Comparison of ENCODE assay signal across 9 mouse cellular contexts in genomic region chr7:66933251-66933650, GRCm38 (mm10).
DNase-seq lines count a peak whose midpoint lies in the region; ATAC-seq lines count a peak whose summit lies in the region.
"Had no signal": no experiment of that assay in that cellular context is flagged by ENCODE, and none has a peak within 500 bp of the region (broad histone marks: within the 10 kb centered on the region; RNA-seq: fewer than 3 reads in every experiment).

No protein-coding gene starts in this region.

- H3K9ac ChIP-seq in limb, embryonic 12.5 days (replicated peaks) = no peak overlapping the region
- H3K9ac ChIP-seq in kidney, embryonic 16.5 days (replicated peaks; ENCODE audit: low read length) = no peak overlapping the region
- H3K9ac ChIP-seq in hindbrain, embryonic 13.5 days = no peak overlapping the region

- H3K27ac ChIP-seq in limb, embryonic 12.5 days = peak overlapping the region; percentile 46; the same call in 1 of the 2 replicates
- H3K27ac ChIP-seq in limb, embryonic 10.5 days = no peak overlapping the region
- peak overlapping the region; percentile 53; the same call in 1 of the 2 replicates for H3K27ac ChIP-seq in heart, embryonic 10.5 days
- H3K27ac ChIP-seq in kidney, embryonic 16.5 days (ENCODE audit: low read length) = peak overlapping the region; percentile 16; the same call in 1 of the 2 replicates
- H3K27ac ChIP-seq in hindbrain, embryonic 13.5 days = no peak overlapping the region

- ATAC-seq in limb, embryonic 12.5 days (ENCODE audit: insufficient number of reproducible peaks, insufficient read depth, low FRiP score, low TSS enrichment, low read depth) = no peak
- peak; percentile 72 for ATAC-seq in kidney, embryonic 16.5 days (ENCODE audit: low FRiP score, low TSS enrichment)
- ATAC-seq in hindbrain, embryonic 13.5 days (ENCODE audit: low FRiP score) = no peak

- no peak overlapping the region for H3K4me2 ChIP-seq in limb, embryonic 12.5 days
- no peak overlapping the region for H3K4me2 ChIP-seq in kidney, embryonic 16.5 days (replicated peaks; ENCODE audit: low read depth, low read length)
- H3K4me2 ChIP-seq in hindbrain, embryonic 13.5 days = no peak overlapping the region
- H3K4me2 ChIP-seq: midbrain, embryonic 11.5 days had no signal

- 68% methylated on average over 4 of the region's 4 CpGs for WGBS in limb, embryonic 12.5 days
- WGBS in limb, embryonic 10.5 days = 74% methylated on average over 4 of the region's 4 CpGs
- 27% methylated on average over 4 of the region's 4 CpGs for WGBS in heart, embryonic 10.5 days
- 33% methylated on average over 4 of the region's 4 CpGs for WGBS in kidney, embryonic 16.5 days
- WGBS in hindbrain, embryonic 13.5 days = 58% methylated on average over 4 of the region's 4 CpGs

- DNase-seq in limb, embryonic 10.5 days (ENCODE audit: low spot score) = no peak
- no peak for DNase-seq in heart, embryonic 10.5 days (ENCODE audit: low spot score)
- DNase-seq in lung, postnatal 25 days (ENCODE audit: low spot score) = peak; percentile 73
- DNase-seq in frontal cortex, postnatal 25 days (ENCODE audit: low spot score in 2 of 2) = no peak
- no peak for DNase-seq in ovary, postnatal 36 days (ENCODE audit: low spot score)

- H3K9me3 ChIP-seq in limb, embryonic 12.5 days = no peaks in the 10 kb centered on the region
- no peaks in the 10 kb centered on the region for H3K9me3 ChIP-seq in limb, embryonic 10.5 days (replicated peaks)
- no peaks in the 10 kb centered on the region for H3K9me3 ChIP-seq in heart, embryonic 10.5 days
- no peaks in the 10 kb centered on the region for H3K9me3 ChIP-seq in kidney, embryonic 16.5 days (ENCODE audit: low read length)
- no peaks in the 10 kb centered on the region for H3K9me3 ChIP-seq in hindbrain, embryonic 13.5 days

- peaks cover 38% of the 10 kb centered on the region for H3K4me1 ChIP-seq in limb, embryonic 12.5 days (replicated peaks)
- peaks cover 32% of the 10 kb centered on the region for H3K4me1 ChIP-seq in limb, embryonic 10.5 days
- peaks cover 59% of the 10 kb centered on the region for H3K4me1 ChIP-seq in heart, embryonic 10.5 days
- peaks cover 17% of the 10 kb centered on the region; the same call in 1 of the 2 replicates for H3K4me1 ChIP-seq in kidney, embryonic 16.5 days (ENCODE audit: insufficient read depth, low read length)
- H3K4me1 ChIP-seq in hindbrain, embryonic 13.5 days (replicated peaks) = peaks cover 19% of the 10 kb centered on the region; the same call in 1 of the 2 replicates

- no peak overlapping the region for H3K4me3 ChIP-seq in limb, embryonic 12.5 days (replicated peaks)
- no peak overlapping the region for H3K4me3 ChIP-seq in limb, embryonic 10.5 days
- H3K4me3 ChIP-seq in heart, embryonic 10.5 days = no peak overlapping the region
- no peak overlapping the region for H3K4me3 ChIP-seq in kidney, embryonic 16.5 days (ENCODE audit: low read length)
- no peak overlapping the region for H3K4me3 ChIP-seq in hindbrain, embryonic 13.5 days

- no peaks in the 10 kb centered on the region for H3K27me3 ChIP-seq in limb, embryonic 12.5 days
- H3K27me3 ChIP-seq in limb, embryonic 10.5 days (ENCODE audit: low read depth, poor library complexity, severe bottlenecking) = no peaks in the 10 kb centered on the region
- no peaks in the 10 kb centered on the region for H3K27me3 ChIP-seq in heart, embryonic 10.5 days (ENCODE audit: insufficient read depth, poor library complexity, severe bottlenecking)
- no peaks in the 10 kb centered on the region for H3K27me3 ChIP-seq in kidney, embryonic 16.5 days (ENCODE audit: insufficient read depth, low read length)
- no peaks in the 10 kb centered on the region for H3K27me3 ChIP-seq in hindbrain, embryonic 13.5 days

- H3K36me3 ChIP-seq in limb, embryonic 12.5 days = no peaks in the 10 kb centered on the region
- H3K36me3 ChIP-seq in limb, embryonic 10.5 days = no peaks in the 10 kb centered on the region
- no peaks in the 10 kb centered on the region for H3K36me3 ChIP-seq in heart, embryonic 10.5 days
- no peaks in the 10 kb centered on the region for H3K36me3 ChIP-seq in kidney, embryonic 16.5 days (ENCODE audit: insufficient read depth, low read length)
- H3K36me3 ChIP-seq in hindbrain, embryonic 13.5 days = no peaks in the 10 kb centered on the region

Comparison
In these comparisons a context has a peak if more than half of its experiments do, and no peak if none do; other contexts are left out.
1. H3K27ac ChIP-seq: peak in limb, embryonic 12.5 days (single experiment), heart, embryonic 10.5 days (single experiment) and kidney, embryonic 16.5 days (single experiment); none in limb, embryonic 10.5 days (single experiment) and hindbrain, embryonic 13.5 days (single experiment).